Mouse (Mus musculus) CH12.LX (cell line): ENCODE measurements at regions not wholly inside any gene's neighbourhood (a gene's known extent, or its start where the extent isn't known, plus 50 kb on each side); places are given as distances from the start of the nearest gene placed in this dataset.

Source experiments
- DNase-seq: peaks from one replicate; pipeline ENCODE4 v3.0.0-alpha.2; 2013; ENCODE audit errors: extremely low read depth
- H3K27ac ChIP-seq: 2 replicates; pipeline ENCODE4 v1.5.1; 2012; ENCODE audit warnings: low read depth, mild to moderate bottlenecking, control low read depth, moderate library complexity; ENCODE audit not compliant: insufficient read depth
- H3K27me3 ChIP-seq: replicated peaks from 2 replicates; pipeline ENCODE3; 2012; ENCODE audit warnings: inconsistent platforms
- H3K36me3 ChIP-seq, 2 experiments: replicated peaks in 1 of 2; 2 replicates each; pipeline versions ENCODE3 to v1.6.1; 2012; ENCODE audit warnings: inconsistent platforms in 1 of 2, low read length in 1 of 2, mild to moderate bottlenecking in 1 of 2, mixed read lengths in 1 of 2, moderate library complexity in 1 of 2; ENCODE audit not compliant: control insufficient read depth in 1 of 2, insufficient read depth in 1 of 2
- H3K4me1 ChIP-seq, 2 experiments: 2 replicates each; pipeline ENCODE4 v1.6.1; 2012; ENCODE audit warnings: inconsistent platforms in 1 of 2, moderate library complexity in 1 of 2; ENCODE audit not compliant: insufficient read depth in 2 of 2, control insufficient read depth in 1 of 2
- H3K4me2 ChIP-seq: 2 replicates; pipeline ENCODE4 v1.6.1; 2012; ENCODE audit warnings: low read depth, mild to moderate bottlenecking, control low read depth; ENCODE audit not compliant: poor library complexity, insufficient read depth, severe bottlenecking
- H3K4me3 ChIP-seq, 3 experiments: fragments of 150-350 bp in 1 of 3; sonication (generic) in 1 of 3; replicated peaks in 1 of 3; 2 replicates each; pipeline versions ENCODE3 to v1.5.1; 2011 to 2012; ENCODE audit warnings: low read depth in 2 of 3, low read length in 2 of 3, mild to moderate bottlenecking in 2 of 3, moderate library complexity in 2 of 3, control low read depth in 1 of 3, improper control_type of control experiment in 1 of 3, inconsistent platforms in 1 of 3, mixed read lengths in 1 of 3; ENCODE audit not compliant: poor library complexity in 1 of 3
- H3K79me2 ChIP-seq: replicated peaks from 2 replicates; pipeline ENCODE4 v1.6.1; 2012; ENCODE audit warnings: mild to moderate bottlenecking, moderate library complexity; ENCODE audit not compliant: control insufficient read depth, poor library complexity, insufficient read depth, severe bottlenecking; ENCODE audit errors: extremely low read depth
- H3K9ac ChIP-seq: 2 replicates; pipeline ENCODE4 v1.6.1; 2012; ENCODE audit warnings: low read depth, mild to moderate bottlenecking, control low read depth, moderate library complexity; ENCODE audit not compliant: insufficient read depth
- H3K9me3 ChIP-seq: replicated peaks from 2 replicates; pipeline ENCODE3; 2012; ENCODE audit warnings: low read length, inconsistent platforms, mixed read lengths
- CHD1 ChIP-seq: IDR thresholded peaks from 2 replicates; pipeline ENCODE4 v1.6.1; 2012; ENCODE audit warnings: low read depth, low read length, improper control_type of control experiment, inconsistent platforms
- CHD2 ChIP-seq: IDR thresholded peaks from 2 replicates; pipeline ENCODE4 v1.6.1; 2011; ENCODE audit warnings: low read length, improper control_type of control experiment
- CTCF ChIP-seq, 2 experiments: IDR thresholded peaks in 1 of 2; conservative IDR thresholded peaks in 1 of 2; 2 replicates each; pipeline ENCODE4 v1.5.1; 2011 to 2012; ENCODE audit warnings: low read depth in 2 of 2, low read length in 2 of 2, improper control_type of control experiment in 1 of 2, inconsistent platforms in 1 of 2, mild to moderate bottlenecking in 1 of 2, moderate library complexity in 1 of 2
- E2F4 ChIP-seq: IDR thresholded peaks from 2 replicates; pipeline ENCODE4 v1.6.1; 2011; ENCODE audit warnings: low read depth, low read length, improper control_type of control experiment; ENCODE audit not compliant: insufficient replicate concordance
- ELF1 ChIP-seq: IDR thresholded peaks from 2 replicates; pipeline ENCODE4 v1.6.1; 2014; ENCODE audit warnings: low read depth, mild to moderate bottlenecking, inconsistent platforms, low read length, improper control_type of control experiment
- EP300 ChIP-seq: IDR thresholded peaks from 2 replicates; pipeline ENCODE4 v1.6.1; 2011; ENCODE audit warnings: low read length, improper control_type of control experiment
- ETS1 ChIP-seq: conservative IDR thresholded peaks from 2 replicates; pipeline ENCODE4 v1.6.1; 2012; ENCODE audit warnings: low read depth, mild to moderate bottlenecking, inconsistent platforms, low read length, improper control_type of control experiment, moderate library complexity
- HCFC1 ChIP-seq: IDR thresholded peaks from 2 replicates; pipeline ENCODE4 v1.6.1; 2012; ENCODE audit warnings: low read depth, mild to moderate bottlenecking, inconsistent platforms, low read length, improper control_type of control experiment
- IRF4 ChIP-seq: IDR thresholded peaks from 2 replicates; pipeline ENCODE4 v1.6.1; 2014; ENCODE audit warnings: low read depth, mild to moderate bottlenecking, inconsistent platforms, low read length, improper control_type of control experiment
- JUND ChIP-seq: conservative IDR thresholded peaks from 2 replicates; pipeline ENCODE4 v1.6.1; 2011; ENCODE audit warnings: low read depth, low read length, improper control_type of control experiment
- KAT2A ChIP-seq: IDR thresholded peaks from 2 replicates; pipeline ENCODE4 v1.6.1; 2012; ENCODE audit warnings: low read length, improper control_type of control experiment, inconsistent platforms; ENCODE audit not compliant: insufficient replicate concordance
- MAX ChIP-seq: IDR thresholded peaks from 2 replicates; pipeline ENCODE4 v1.6.1; 2011; ENCODE audit warnings: low read length, improper control_type of control experiment
- MAZ ChIP-seq: IDR thresholded peaks from 2 replicates; pipeline ENCODE4 v1.6.1; 2012; ENCODE audit warnings: low read depth, mild to moderate bottlenecking, inconsistent platforms, low read length, improper control_type of control experiment, moderate library complexity
- MXI1 ChIP-seq: IDR thresholded peaks from 2 replicates; pipeline ENCODE4 v1.6.1; 2011; ENCODE audit warnings: mild to moderate bottlenecking, low read depth, low read length, improper control_type of control experiment
- NRF1 ChIP-seq: IDR thresholded peaks from 2 replicates; pipeline ENCODE4 v1.6.1; 2014; ENCODE audit warnings: low read depth, mild to moderate bottlenecking, inconsistent platforms, low read length, improper control_type of control experiment, moderate library complexity
- PAX5 ChIP-seq: IDR thresholded peaks from 2 replicates; pipeline ENCODE4 v1.6.1; 2012; ENCODE audit warnings: low read length, inconsistent platforms, mixed read lengths
- POLR2A ChIP-seq: IDR thresholded peaks from 2 replicates; pipeline ENCODE4 v1.6.1; 2011; ENCODE audit warnings: low read depth, mild to moderate bottlenecking, improper control_type of control experiment, low read length
- POLR2AphosphoS2 ChIP-seq: IDR thresholded peaks from 2 replicates; pipeline ENCODE4 v1.6.1; 2011; ENCODE audit warnings: low read depth, low read length, improper control_type of control experiment
- RAD21 ChIP-seq: IDR thresholded peaks from 2 replicates; pipeline ENCODE4 v1.6.1; 2011; ENCODE audit warnings: low read depth, mild to moderate bottlenecking, low read length, improper control_type of control experiment, moderate library complexity
- TBP ChIP-seq: conservative IDR thresholded peaks from 2 replicates; pipeline ENCODE4 v1.6.1; 2011; ENCODE audit warnings: low read depth, low read length, improper control_type of control experiment
- TCF12 ChIP-seq: IDR thresholded peaks from 2 replicates; pipeline ENCODE4 v1.6.1; 2014; ENCODE audit warnings: low read depth, mild to moderate bottlenecking, inconsistent platforms, low read length, improper control_type of control experiment
- USF1 ChIP-seq: IDR thresholded peaks from 2 replicates; pipeline ENCODE4 v1.6.1; 2014; ENCODE audit warnings: low read depth, mild to moderate bottlenecking, inconsistent platforms, low read length, improper control_type of control experiment
- ZC3H11A ChIP-seq: IDR thresholded peaks from 2 replicates; pipeline ENCODE4 v1.6.1; 2012; ENCODE audit warnings: low read depth, mild to moderate bottlenecking, inconsistent platforms, low read length, improper control_type of control experiment
- ZKSCAN1 ChIP-seq: IDR thresholded peaks from 2 replicates; pipeline ENCODE4 v1.6.1; 2012; ENCODE audit warnings: low read depth, inconsistent platforms, low read length, improper control_type of control experiment, borderline replicate concordance
- ZMIZ1 ChIP-seq: IDR thresholded peaks from 2 replicates; pipeline ENCODE4 v1.6.1; 2012; ENCODE audit warnings: low read depth, mild to moderate bottlenecking, inconsistent platforms, low read length, improper control_type of control experiment
- dilution Hi-C: fragments of 300-500 bp; cut with MboI; formaldehyde crosslinking; loops from 2 replicates; pipeline ENCODE4 v1.14.3; 2020; ENCODE audit warnings: low sequenced_read_pairs; ENCODE audit not compliant: extremely low pct_unique_long_range_greater_than_20kb, extremely low pct_ligation_motif_present
- in situ Hi-C: fragments of 300-500 bp; cut with MboI; formaldehyde crosslinking; loops from 3 replicates; pipeline ENCODE4 v1.14.3; 2019; ENCODE audit warnings: low sequenced_read_pairs, low pct_ligation_motif_present, low pct_unique_long_range_greater_than_20kb, mixed read lengths

DNA sequence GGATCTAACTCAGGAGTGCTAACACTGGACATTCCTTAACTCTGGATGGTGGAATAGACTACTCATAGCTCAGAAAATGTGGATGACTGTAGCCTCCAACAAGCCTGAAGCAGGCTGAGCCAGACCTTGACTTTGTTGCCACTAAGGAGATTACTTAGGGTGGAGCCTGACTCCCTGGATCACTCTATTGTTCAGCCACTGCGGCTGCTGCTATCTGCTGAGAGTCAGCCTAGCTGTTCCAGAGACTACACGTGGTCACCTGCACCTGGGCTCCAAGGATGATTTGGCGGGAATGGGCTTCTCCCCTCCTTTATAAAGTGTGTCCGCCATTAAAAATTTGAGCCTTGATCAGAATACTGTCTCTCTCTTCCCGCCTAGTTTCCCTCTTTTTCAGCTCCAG, 83.3 kb downstream of the Duxbl3 start:
- in situ Hi-C loops, result no loop called here
- Histone ChIP-seq H3K27me3 (no peaks in the 10 kb centered on the region), H3K27ac (no peak overlapping the region), H3K9me3 (peaks cover 6% of the 10 kb centered on the region), H3K36me3 (no peaks in the 10 kb centered on the region), H3K79me2 (no peaks in the 10 kb centered on the region), H3K4me3 (no peak overlapping the region), H3K4me1 (0 out of 4 replicates have a peak, but pooled peaks cover 0 to 2% of the 10 kb centered on the region in 2 experiments), H3K9ac (no peak overlapping the region), H3K4me2 (no peak overlapping the region)
- DNase-seq, result no peak
- no peak for TF ChIP-seq POLR2A
- TF ChIP-seq POLR2AphosphoS2, result no peak
- no peak for TF ChIP-seq MXI1
- no peak for TF ChIP-seq E2F4
- TF ChIP-seq IRF4, result no peak
- TF ChIP-seq TBP, result no peak
- no peak for TF ChIP-seq NRF1
- no peak for TF ChIP-seq TCF12
- no peak for TF ChIP-seq RAD21
- dilution Hi-C loops, result no loop called here

DNA sequence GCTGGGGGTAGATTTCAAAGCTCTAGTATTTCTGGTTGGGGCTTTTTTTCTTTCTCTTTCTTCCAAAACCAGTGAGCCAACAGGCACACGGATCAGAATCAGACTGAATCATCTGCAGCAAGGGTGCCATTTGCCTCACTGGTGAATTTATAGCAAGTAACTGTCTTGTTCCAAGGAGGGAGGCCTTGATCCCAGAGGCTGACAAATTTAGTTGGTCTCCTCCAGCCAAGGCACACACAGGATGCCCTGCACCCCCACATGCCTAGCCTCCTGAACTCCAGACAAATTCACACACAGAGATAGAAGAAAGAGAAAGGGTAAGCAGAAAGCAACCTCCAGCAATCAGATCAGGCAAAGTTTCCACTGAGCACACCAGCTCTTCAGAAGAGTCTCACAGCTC, 87.5 kb downstream of the Duxbl3 start:
- Histone ChIP-seq H3K27me3 (no peaks in the 10 kb centered on the region), H3K4me2 (no peak overlapping the region), H3K9me3 (peaks cover 9% of the 10 kb centered on the region), H3K9ac (no peak overlapping the region), H3K36me3 (no peaks in the 10 kb centered on the region), H3K27ac (no peak overlapping the region), H3K4me3 (no peak overlapping the region), H3K4me1 (no peaks in the 10 kb centered on the region), H3K79me2 (no peaks in the 10 kb centered on the region)
- in situ Hi-C loops (no loop called here), dilution Hi-C loops (no loop called here)
- TF ChIP-seq MAZ (no peak), CHD2 (no peak), ELF1 (no peak), ETS1 (no peak), EP300 (no peak), PAX5 (no peak), ZC3H11A (no peak), ZKSCAN1 (no peak), TCF12 (no peak), HCFC1 (no peak), CTCF (conservative IDR thresholded peaks at IDR 0.05 in 1 of 2, IDR thresholded peaks at IDR 0.05 in 1 of 2; ENCODE audit: low read depth in 2 of 2, low read length in 2 of 2) (no peak), JUND (no peak), MXI1 (no peak), ZMIZ1 (no peak), KAT2A (no peak), NRF1 (no peak), MAX (no peak), RAD21 (no peak), USF1 (no peak), CHD1 (no peak)
- DNase-seq, result no peak
